Mouse (Mus musculus) lung, adult 2 months (tissue): ENCODE measurements around the gene Mrto4. TPM values are rescaled to one million over a fixed set of nuclear protein-coding genes. Genes with fewer than 3 reads are reported as not detected.
A peak's percentile ranks its signal among the peaks of the same experiment; 100 is the strongest.

Source experiments
- DNase-seq: peaks from one replicate; pipeline ENCODE4 v3.0.0; 2022
- H3K4me1 ChIP-seq: fragments of 200-500 bp; 2 replicates; pipeline ENCODE4 v1.6.1; 2011; ENCODE audit warnings: low read length; ENCODE audit not compliant: control insufficient read depth, insufficient read depth
- H3K4me3 ChIP-seq: fragments of 200-500 bp; replicated peaks from 2 replicates; pipeline ENCODE3; 2011; ENCODE audit warnings: low read depth, mild to moderate bottlenecking, control low read depth, low read length; ENCODE audit errors: extremely low read depth
- CTCF ChIP-seq: fragments of 200-500 bp; IDR thresholded peaks from 2 replicates; pipeline ENCODE4 v1.5.1; 2011; ENCODE audit warnings: mild to moderate bottlenecking, low read length, control low read depth; ENCODE audit not compliant: insufficient read depth
- POLR2A ChIP-seq: fragments of 200-500 bp; IDR thresholded peaks from 2 replicates; pipeline ENCODE4 v1.6.1; 2011; ENCODE audit warnings: low read depth, mild to moderate bottlenecking, control low read depth, low read length, borderline replicate concordance; ENCODE audit errors: extremely low read depth
- WGBS: fragments of 180-500 bp; shearing (Covaris S2); methylation state at CpG from one replicate; pipeline ENCODE4 v1.1.7; 2018; 5-methylcytosine and 5-hydroxymethylcytosine counted together
- polyA plus RNA-seq: library from polyadenylated mRNA; depleted of rRNA; stranded (reverse); fragments of >200 nt; gene quantifications from 2 replicates; pipeline ENCODE4 v1.2.3, GENCODE M21; 2012

Mrto4 gene
- polyA plus RNA-seq, 1 experiment, result 17.9 TPM

DNA sequence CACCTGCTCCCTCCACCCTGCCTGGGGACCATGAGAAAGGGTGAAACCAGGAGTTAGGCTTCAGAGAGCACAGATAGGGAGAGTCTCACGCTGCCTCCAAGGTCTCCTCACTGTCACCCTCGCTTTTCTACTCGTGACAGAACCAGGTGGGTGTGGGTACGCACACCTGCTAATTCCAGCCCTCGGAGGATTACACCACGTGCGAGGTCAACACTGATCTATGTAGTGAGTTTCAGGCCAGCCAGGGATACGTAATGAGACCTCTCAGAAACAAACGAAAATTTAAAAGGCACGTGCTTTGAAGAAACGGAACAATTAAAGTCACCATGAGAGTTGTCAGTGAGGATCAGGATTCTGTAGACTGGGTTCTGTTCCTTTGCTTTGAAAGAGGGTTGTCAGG is 33.9 kb downstream of the Mrto4 start:
- DNase-seq, result no peak
- 91% methylated on average over 11 of the region's 11 CpGs for WGBS
- H3K4me1 ChIP-seq, result no peaks in the 10 kb centered on the region
- no peak for TF ChIP-seq CTCF
- no peak for TF ChIP-seq POLR2A
- H3K4me3 ChIP-seq, result no peak overlapping the region

DNA sequence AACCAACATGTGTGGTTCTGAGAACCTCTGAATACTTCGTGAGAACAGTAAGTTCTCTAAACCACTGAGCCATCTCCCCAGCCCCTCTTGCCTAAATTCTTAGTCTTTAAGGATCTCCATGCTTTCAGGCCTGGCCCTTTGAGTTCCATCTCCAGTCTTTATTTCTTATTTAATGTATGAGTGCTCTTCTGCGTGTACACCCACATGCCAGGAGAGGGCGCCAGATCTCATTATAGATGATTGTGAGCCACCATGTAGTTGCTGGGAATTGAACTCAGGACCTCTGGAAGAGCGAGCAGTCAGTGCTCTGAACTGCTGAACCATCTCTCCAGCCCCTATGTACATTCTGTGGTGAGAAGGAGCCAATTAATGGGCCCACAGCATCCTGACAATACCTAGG is 39.7 kb downstream of the Mrto4 start:
- peaks cover 9% of the 10 kb centered on the region for H3K4me1 ChIP-seq
- no peak for DNase-seq
- WGBS, result 65% methylated on average over 4 of the region's 4 CpGs
- H3K4me3 ChIP-seq, result no peak overlapping the region
- TF ChIP-seq CTCF (peak; percentile 34; the same call in 1 of the 2 replicates), POLR2A (no peak)

DNA sequence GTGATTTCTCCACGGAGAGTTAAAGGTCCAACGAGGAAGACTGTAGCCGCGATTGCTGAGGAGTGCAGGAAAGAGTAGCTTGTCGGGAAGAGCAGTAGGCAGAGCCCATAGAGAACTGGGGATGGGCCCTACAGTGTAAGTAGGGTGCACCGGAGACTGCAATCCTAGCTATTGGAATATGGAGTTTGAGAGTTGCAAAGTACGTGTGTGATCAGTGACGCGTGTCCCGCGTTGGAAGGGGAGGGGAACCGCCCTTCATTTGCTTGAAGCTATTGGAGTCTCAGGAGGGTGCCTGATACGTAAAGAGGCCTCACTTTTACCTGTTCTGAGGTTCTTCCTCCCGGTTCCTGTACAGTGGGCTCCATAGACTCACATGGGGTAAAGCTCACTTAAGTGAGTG is 40.7 kb downstream of the Mrto4 start:
- DNase-seq, result no peak
- WGBS, result 29% methylated on average over 14 of the region's 14 CpGs

DNA sequence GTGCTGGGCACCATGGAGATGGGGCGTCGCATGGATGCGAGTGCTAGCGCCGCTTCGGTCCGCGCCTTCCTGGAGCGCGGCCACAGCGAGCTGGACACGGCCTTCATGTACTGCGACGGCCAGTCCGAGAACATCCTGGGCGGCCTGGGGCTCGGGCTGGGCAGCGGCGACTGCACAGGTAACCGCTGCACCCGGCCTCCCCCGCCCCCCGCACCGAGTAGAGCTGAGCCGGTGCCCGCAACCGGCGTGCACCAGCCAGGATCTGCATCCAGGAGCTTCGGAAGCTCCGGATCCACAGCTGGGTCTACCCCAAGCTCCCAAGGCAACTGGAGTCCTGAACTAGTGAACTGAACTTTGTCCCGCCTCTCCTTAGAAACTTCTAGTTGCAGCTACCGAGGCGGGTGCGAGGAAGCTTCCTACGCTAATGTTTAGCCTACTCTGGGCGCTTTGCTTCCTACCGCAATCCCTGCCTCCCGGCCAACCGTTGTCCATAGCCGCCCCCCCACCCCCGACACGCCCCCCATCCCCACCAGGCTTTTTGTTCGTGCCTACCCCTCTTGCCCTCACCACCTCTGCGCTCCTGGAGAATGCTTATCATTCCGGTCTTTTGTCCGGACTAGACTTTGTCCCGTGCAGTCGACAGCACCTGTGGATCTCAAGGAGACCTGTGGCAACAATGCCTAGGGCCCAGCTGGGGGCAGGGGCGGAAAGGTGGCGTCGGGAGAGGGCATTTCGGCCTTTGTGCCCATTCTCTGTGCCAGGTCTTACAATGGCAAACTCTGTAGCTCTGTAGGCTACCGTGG is 41.3 kb downstream of the Mrto4 start:
- WGBS, result under 1% methylated on average over 53 of the region's 53 CpGs
- TF ChIP-seq POLR2A (no peak), CTCF (no peak)
- H3K4me1 ChIP-seq, result peaks cover 9% of the 10 kb centered on the region
- no peak for DNase-seq
- peak overlapping the region; percentile 89 for H3K4me3 ChIP-seq

More for the DNA sequence above, 40.7 kb downstream of the Mrto4 start:
- Histone ChIP-seq H3K4me1 (peaks cover 9% of the 10 kb centered on the region), H3K4me3 (peak overlapping the region; percentile 89)
- TF ChIP-seq CTCF (no peak), POLR2A (no peak)

DNA sequence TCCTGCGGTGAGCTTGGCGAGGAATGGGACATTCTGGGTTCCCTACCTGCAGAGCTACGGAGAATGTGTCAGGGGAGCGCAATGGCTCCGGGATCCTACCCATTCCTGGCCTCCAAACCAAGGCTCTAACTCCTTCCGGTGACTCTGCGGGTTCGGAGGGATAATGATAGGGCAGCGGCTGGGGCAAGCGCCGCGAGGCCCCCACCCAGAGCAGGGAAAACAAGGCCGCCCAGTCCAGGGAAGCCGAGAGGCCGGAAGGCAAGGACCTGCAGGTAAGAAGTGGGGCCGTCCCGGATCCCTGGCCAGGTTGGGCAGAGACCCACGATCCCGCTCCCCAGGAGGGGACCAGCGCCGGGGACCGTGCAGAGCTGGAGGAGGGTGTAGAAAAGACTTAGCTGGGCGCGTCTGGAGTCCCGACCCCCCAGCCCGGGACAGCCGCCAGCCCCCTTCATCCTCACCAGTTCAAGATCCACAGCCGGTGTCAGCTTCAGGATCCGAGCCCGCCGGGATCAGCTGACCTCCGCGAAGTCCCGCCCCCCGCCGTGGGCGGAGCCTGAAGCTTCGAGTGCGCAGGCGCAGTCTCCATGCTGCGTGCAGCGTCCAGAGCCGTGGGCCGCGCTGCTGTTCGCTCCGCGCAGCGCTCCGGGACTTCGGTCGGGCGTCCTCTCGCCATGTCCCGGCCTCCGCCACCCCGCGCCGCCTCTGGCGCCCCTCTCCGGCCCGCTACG is 42.0 kb downstream of the Mrto4 start, which contains the start of the genes Pqlc2 and Akr7a5:
Gene Pqlc2, minus strand, starts transcription at position 538 of the 728 bp plus-strand sequence.
Gene Akr7a5, plus strand, starts transcription at position 574 of the 728 bp plus-strand sequence.
- TF ChIP-seq POLR2A (peak; percentile 95), CTCF (no peak)
- peak; percentile 100 for DNase-seq
- WGBS, result under 1% methylated on average over 63 of the region's 63 CpGs
- peaks cover 9% of the 10 kb centered on the region for H3K4me1 ChIP-seq
- peak within 1 kb of the TSS; percentile 89 for H3K4me3 ChIP-seq

DNA sequence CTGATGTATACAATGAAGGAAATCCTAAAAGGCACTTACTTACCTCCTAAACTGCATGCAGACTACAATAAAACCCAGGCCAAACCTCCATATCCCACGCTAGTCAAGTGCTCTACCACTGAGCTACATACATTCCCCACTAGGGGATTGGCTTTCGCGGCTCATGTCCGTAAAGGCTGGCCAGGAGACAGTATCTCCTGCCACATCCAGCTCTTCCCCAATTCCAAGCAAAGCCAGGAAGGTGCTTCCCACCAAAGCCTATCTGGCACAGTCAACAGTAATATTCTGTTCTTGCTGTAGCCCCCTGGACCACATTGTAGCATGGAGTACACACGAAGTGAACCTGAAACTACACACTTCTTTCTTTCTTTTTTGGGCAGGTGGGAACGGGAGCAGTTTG is 42.7 kb downstream of the Mrto4 start:
- Histone ChIP-seq H3K4me1 (peaks cover 9% of the 10 kb centered on the region), H3K4me3 (peak overlapping the region; percentile 89)
- DNase-seq, result no peak
- TF ChIP-seq CTCF (no peak), POLR2A (no peak)
- WGBS, result 41% methylated on average over 6 of the region's 6 CpGs

DNA sequence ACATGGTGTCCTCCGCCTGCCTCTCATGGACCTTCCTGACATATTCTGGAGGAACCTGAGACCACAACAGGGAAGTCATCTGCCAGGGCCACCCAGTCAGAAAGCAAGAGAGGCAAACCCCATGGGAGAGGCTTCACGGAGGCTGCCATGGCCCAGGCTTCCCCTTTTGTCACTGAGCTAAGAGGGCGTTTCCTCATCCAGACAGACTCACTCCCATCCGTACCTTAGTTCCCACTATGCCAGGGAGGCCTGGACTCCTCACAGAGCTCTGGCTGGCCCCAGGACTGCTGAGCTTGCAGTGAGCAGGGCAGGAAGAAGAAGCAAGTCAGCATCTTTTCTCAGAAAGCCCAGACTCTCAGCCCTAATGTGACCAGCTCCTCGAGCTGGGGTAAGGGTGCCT is 44.5 kb downstream of the Mrto4 start:
- WGBS, result 78% methylated on average over 5 of the region's 5 CpGs
- no peak for TF ChIP-seq CTCF
- no peak for TF ChIP-seq POLR2A
- DNase-seq, result no peak
- Histone ChIP-seq H3K4me1 (peaks cover 9% of the 10 kb centered on the region), H3K4me3 (no peak overlapping the region)

DNA sequence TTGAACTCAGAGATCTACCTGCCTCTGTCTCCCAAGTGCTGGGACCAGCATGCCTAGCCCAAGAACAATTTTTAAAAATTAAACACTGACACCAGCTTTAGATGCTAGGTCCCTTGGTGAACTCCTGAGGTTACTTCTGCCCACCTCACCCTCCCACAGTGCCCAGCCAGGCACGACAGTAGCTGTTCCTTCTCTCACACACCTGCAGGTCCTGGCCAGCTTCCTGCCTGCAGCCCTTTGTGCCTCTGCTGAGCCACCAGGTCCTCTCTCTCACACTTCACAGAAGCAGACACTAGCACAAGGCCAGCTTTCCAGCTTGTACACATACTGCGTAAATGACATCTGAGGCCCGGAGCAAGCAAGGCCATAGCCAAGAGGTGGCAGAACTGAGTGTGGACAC is 46.9 kb downstream of the Mrto4 start:
- 92% methylated on average over 3 of the region's 3 CpGs for WGBS
- TF ChIP-seq POLR2A (no peak), CTCF (no peak)
- Histone ChIP-seq H3K4me3 (no peak overlapping the region), H3K4me1 (peaks cover 3% of the 10 kb centered on the region; the same call in 1 of the 2 replicates)
- no peak for DNase-seq

DNA sequence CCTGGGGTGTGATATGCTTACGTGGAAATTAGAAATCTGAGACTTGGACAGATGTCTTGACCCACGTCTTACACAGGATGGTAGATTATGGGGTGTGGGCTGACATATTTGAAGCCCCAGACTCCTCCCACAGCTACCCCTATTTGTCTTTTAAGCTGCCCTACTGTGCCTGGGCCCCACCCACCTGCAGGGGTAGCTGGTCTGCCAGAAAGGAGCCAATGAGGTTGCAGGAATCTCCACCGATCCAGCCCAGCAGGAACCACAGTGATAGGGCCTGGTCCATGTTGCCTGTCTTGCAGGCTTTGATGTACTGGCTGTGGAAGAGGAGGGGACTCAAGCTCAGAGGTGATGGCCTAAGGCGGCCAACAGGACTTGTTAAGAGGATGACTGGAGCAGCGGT is 50.1 kb downstream of the Mrto4 start:
- DNase-seq, result no peak
- WGBS, result 81% methylated on average over 5 of the region's 5 CpGs
- Histone ChIP-seq H3K4me3 (no peak overlapping the region), H3K4me1 (peaks cover 12% of the 10 kb centered on the region)
- TF ChIP-seq POLR2A (no peak), CTCF (no peak)
